Mouse (Mus musculus): ENCODE measurements around the gene Vps45.

GRCm38 (mm10) chr3:96070241-96070640 is 12.0 kb upstream of the Vps45 start:
- no peak for TF ChIP-seq CTCF (IDR thresholded peaks at IDR 0.05; ENCODE audit: borderline replicate concordance, control insufficient read depth, extremely low read depth, insufficient read depth, low read length, poor library complexity)
- no peak for TF ChIP-seq POLR2A (IDR thresholded peaks at IDR 0.05; ENCODE audit: control insufficient read depth, extremely low read depth, insufficient read depth, low read length, poor library complexity)

Data from thymus, adult 2 months (tissue).